Mouse (Mus musculus) forebrain, embryonic 16.5 days (tissue): Measurements from ENCODE around the gene Myg1. TPM values are rescaled to one million over a fixed set of nuclear protein-coding genes. Genes with fewer than 3 reads are reported as not detected.

Experiments used
- ATAC-seq: fragments of 200-750 bp; cut with Nextera tagmentation; 2 replicates; pipeline ENCODE4 v1.8.0; 2017; ENCODE audit warnings: mild to moderate bottlenecking, moderate library complexity
- H3K27ac ChIP-seq: fragments of 300-500 bp; sonication (generic); 2 replicates; pipeline ENCODE4 v1.5.1; 2014; ENCODE audit warnings: low read length, control low read depth
- H3K27me3 ChIP-seq: fragments of 300-500 bp; sonication (generic); replicated peaks from 2 replicates; pipeline ENCODE4 v1.6.1; 2014; ENCODE audit warnings: low read length; ENCODE audit not compliant: control insufficient read depth, insufficient read depth
- H3K36me3 ChIP-seq: fragments of 300-500 bp; sonication (generic); 2 replicates; pipeline ENCODE4 v1.6.1; 2014; ENCODE audit not compliant: control insufficient read depth, insufficient read depth
- H3K4me1 ChIP-seq: fragments of 300-500 bp; sonication (generic); replicated peaks from 2 replicates; pipeline ENCODE4 v1.6.1; 2014; ENCODE audit warnings: low read length; ENCODE audit not compliant: control insufficient read depth, insufficient read depth
- H3K4me2 ChIP-seq: fragments of 300-500 bp; sonication (generic); 2 replicates; pipeline ENCODE4 v1.6.1; 2014; ENCODE audit warnings: mild to moderate bottlenecking, low read length, control low read depth
- H3K4me3 ChIP-seq: fragments of 300-500 bp; sonication (generic); replicated peaks from 2 replicates; pipeline ENCODE4 v1.5.1; 2014; ENCODE audit warnings: mild to moderate bottlenecking, low read length, control low read depth
- H3K9ac ChIP-seq: fragments of 300-500 bp; sonication (generic); replicated peaks from 2 replicates; pipeline ENCODE4 v1.6.1; 2014; ENCODE audit warnings: low read depth, low read length, control low read depth
- H3K9me3 ChIP-seq: fragments of 300-500 bp; sonication (generic); 2 replicates; pipeline ENCODE4 v1.6.1; 2016; ENCODE audit warnings: low read length; ENCODE audit not compliant: control insufficient read depth
- WGBS: fragments of 180-500 bp; shearing (Covaris S2); extraction: QIAGEN DNeasy Blood & Tissue Kit; methylation state at CpG from one replicate; pipeline ENCODE4 v1.1.7; 2014; 5-methylcytosine and 5-hydroxymethylcytosine counted together
- polyA plus RNA-seq: library from polyadenylated mRNA; unstranded; fragments of >200 nt; fragmentation: Nextera tagmentation; extraction: Ambion mirVana; gene quantifications from 2 replicates; pipeline ENCODE4 v1.2.1, GENCODE M21; 2015

The Myg1 gene
- polyA plus RNA-seq, 1 experiment from 2014 or later, result 111 TPM

- Histone ChIP-seq H3K27me3 (peaks cover 11% of the 10 kb centered on the region), H3K9me3 (no peaks in the 10 kb centered on the region), H3K4me3 (no peak overlapping the region), H3K27ac (no peak overlapping the region), H3K9ac (no peak overlapping the region), H3K4me2 (no peak overlapping the region), H3K36me3 (no peaks in the 10 kb centered on the region), H3K4me1 (peaks cover 8% of the 10 kb centered on the region)
- WGBS, result 13% methylated on average over 13 of the region's 13 CpGs
- ATAC-seq, result no peak
Measured at GRCm38 (mm10) chr15:102369972-102370371, 38.5 kb downstream of the Myg1 start.

GRCm38 (mm10) chr15:102370727-102371126, 39.2 kb downstream of the Myg1 start:
- H3K9ac ChIP-seq, result no peak overlapping the region

GRCm38 (mm10) chr15:102376453-102377162, 45.1 kb downstream of the Myg1 start:
- H3K36me3 ChIP-seq, result no peaks in the 10 kb centered on the region
- peaks cover 16% of the 10 kb centered on the region for H3K4me1 ChIP-seq
- H3K9ac ChIP-seq, result peak overlapping the region; percentile 68
- H3K27me3 ChIP-seq, result peaks cover 6% of the 10 kb centered on the region; the same call in 1 of the 2 replicates
- ATAC-seq, result peak; percentile 77
- H3K9me3 ChIP-seq, result no peaks in the 10 kb centered on the region
- peak overlapping the region; percentile 95 for H3K4me2 ChIP-seq
- no peak overlapping the region for H3K27ac ChIP-seq
- H3K4me3 ChIP-seq, result peak overlapping the region; percentile 59
- under 1% methylated on average over 43 of the region's 43 CpGs for WGBS

More at GRCm38 (mm10) chr15:102370727-102371126, 39.2 kb downstream of the Myg1 start:
- no peak for ATAC-seq
- 13% methylated on average over 10 of the region's 10 CpGs for WGBS
- peaks cover 8% of the 10 kb centered on the region for H3K4me1 ChIP-seq
- no peaks in the 10 kb centered on the region for H3K36me3 ChIP-seq
- no peaks in the 10 kb centered on the region for H3K9me3 ChIP-seq
- no peak overlapping the region for H3K4me3 ChIP-seq
- no peak overlapping the region for H3K4me2 ChIP-seq
- H3K27me3 ChIP-seq, result peaks cover 10% of the 10 kb centered on the region
- no peak overlapping the region for H3K27ac ChIP-seq

GRCm38 (mm10) chr15:102377163-102377543, 45.6 kb downstream of the Myg1 start:
- H3K27ac ChIP-seq, result no peak overlapping the region
- peak overlapping the region; percentile 68 for H3K9ac ChIP-seq
- 0 out of 2 replicates have a peak, but pooled peaks cover 6% of the 10 kb centered on the region for H3K27me3 ChIP-seq
- ATAC-seq, result peak; percentile 45; the same call in 1 of the 2 replicates
- no peaks in the 10 kb centered on the region for H3K9me3 ChIP-seq
- H3K36me3 ChIP-seq, result no peaks in the 10 kb centered on the region
- peaks cover 16% of the 10 kb centered on the region for H3K4me1 ChIP-seq
- WGBS, result 0% methylated on average over 7 of the region's 7 CpGs
- peak overlapping the region; percentile 59 for H3K4me3 ChIP-seq
- peak overlapping the region; percentile 95 for H3K4me2 ChIP-seq

DNA sequence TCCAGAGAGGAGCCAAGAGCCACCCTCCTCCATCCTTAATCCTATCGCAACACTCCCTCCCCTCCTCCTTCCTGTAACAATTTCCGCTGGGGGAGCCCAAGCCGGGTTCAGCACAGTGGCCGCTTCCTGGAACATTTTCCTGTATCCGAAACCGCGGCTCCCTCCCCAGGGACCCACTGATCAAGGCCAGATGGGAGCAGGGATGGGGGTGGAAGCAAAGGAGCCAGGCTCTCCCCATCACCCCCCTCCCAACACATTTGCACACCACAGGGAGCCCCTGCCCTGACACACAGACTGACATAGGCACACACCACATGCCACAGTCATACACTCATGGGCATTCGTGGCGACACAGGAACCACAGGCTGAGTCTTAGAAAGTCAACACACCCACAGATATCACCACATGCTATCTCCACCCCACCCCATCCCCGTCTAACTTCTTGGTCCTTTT, 46.3 kb downstream of the Myg1 start:
- 11% methylated on average over 10 of the region's 10 CpGs for WGBS
- ATAC-seq, result no peak
- H3K4me2 ChIP-seq, result no peak overlapping the region

GRCm38 (mm10) chr15:102381575-102381974, 50.1 kb downstream of the Myg1 start:
- H3K4me1 ChIP-seq, result peaks cover 11% of the 10 kb centered on the region
- no peaks in the 10 kb centered on the region for H3K36me3 ChIP-seq
- H3K27ac ChIP-seq, result no peak overlapping the region
- H3K9ac ChIP-seq, result no peak overlapping the region
- no peaks in the 10 kb centered on the region for H3K9me3 ChIP-seq
- 4% methylated on average over 7 of the region's 7 CpGs for WGBS
- peak; percentile 81 for ATAC-seq
- H3K27me3 ChIP-seq, result 0 out of 2 replicates have a peak, but pooled peaks cover 6% of the 10 kb centered on the region
- H3K4me3 ChIP-seq, result no peak overlapping the region
- H3K4me2 ChIP-seq, result no peak overlapping the region

More for the DNA sequence above, 46.3 kb downstream of the Myg1 start:
- Histone ChIP-seq H3K9ac (no peak overlapping the region), H3K9me3 (no peaks in the 10 kb centered on the region), H3K36me3 (no peaks in the 10 kb centered on the region), H3K4me1 (peaks cover 16% of the 10 kb centered on the region), H3K27me3 (0 out of 2 replicates have a peak, but pooled peaks cover 6% of the 10 kb centered on the region), H3K4me3 (no peak overlapping the region), H3K27ac (no peak overlapping the region)

- no peak overlapping the region for H3K4me3 ChIP-seq
- no peaks in the 10 kb centered on the region for H3K36me3 ChIP-seq
- H3K9ac ChIP-seq, result no peak overlapping the region
- no peak overlapping the region for H3K27ac ChIP-seq
- WGBS, result 95% methylated on average over 6 of the region's 6 CpGs
- H3K27me3 ChIP-seq, result no peaks in the 10 kb centered on the region
- H3K4me1 ChIP-seq, result no peaks in the 10 kb centered on the region
- ATAC-seq, result no peak
- no peak overlapping the region for H3K4me2 ChIP-seq
- H3K9me3 ChIP-seq, result no peaks in the 10 kb centered on the region
Measured at GRCm38 (mm10) chr15:102383671-102384070, 52.2 kb downstream of the Myg1 start.

DNA sequence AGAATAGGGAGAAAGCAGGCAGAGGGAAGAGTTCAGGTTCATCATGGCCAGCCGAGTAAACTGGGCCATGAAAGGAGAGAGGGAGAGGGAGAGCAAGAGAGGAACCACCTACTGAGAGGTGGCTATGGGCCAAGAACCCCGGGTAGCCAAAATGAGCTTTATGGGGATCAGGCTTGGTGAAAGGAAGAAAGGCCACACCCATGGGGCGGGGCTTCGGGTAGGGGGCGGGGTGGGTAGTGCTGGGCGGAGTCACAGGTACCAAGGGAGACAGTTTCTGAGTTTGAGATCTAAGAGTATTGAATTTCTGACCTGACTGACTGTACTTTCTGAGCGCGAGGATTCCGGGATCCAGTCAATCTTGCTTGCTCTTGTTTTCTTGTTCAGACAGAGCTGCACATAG, 55.1 kb downstream of the Myg1 start:
- H3K4me3 ChIP-seq, result no peak overlapping the region
- no peak for ATAC-seq
- WGBS, result 55% methylated on average over 9 of the region's 9 CpGs
- no peak overlapping the region for H3K4me2 ChIP-seq
- H3K27me3 ChIP-seq, result no peaks in the 10 kb centered on the region
- H3K9ac ChIP-seq, result no peak overlapping the region
- no peak overlapping the region for H3K27ac ChIP-seq
- H3K9me3 ChIP-seq, result no peaks in the 10 kb centered on the region
- no peaks in the 10 kb centered on the region for H3K36me3 ChIP-seq
- H3K4me1 ChIP-seq, result no peaks in the 10 kb centered on the region
